Mouse (Mus musculus): Measurements from ENCODE around the gene Xylb. TPM values are rescaled to one million over a fixed set of nuclear protein-coding genes. Genes with fewer than 3 reads are reported as not detected.
"Not testable (repeated sequence)": the region's sequence is repeated elsewhere in the genome, so short reads cannot be mapped to it uniquely, and the experiment has no call there.

Xylb gene
- total RNA-seq, 2 experiments from 2014 or later = 4.4 to 4.8 TPM

DNA sequence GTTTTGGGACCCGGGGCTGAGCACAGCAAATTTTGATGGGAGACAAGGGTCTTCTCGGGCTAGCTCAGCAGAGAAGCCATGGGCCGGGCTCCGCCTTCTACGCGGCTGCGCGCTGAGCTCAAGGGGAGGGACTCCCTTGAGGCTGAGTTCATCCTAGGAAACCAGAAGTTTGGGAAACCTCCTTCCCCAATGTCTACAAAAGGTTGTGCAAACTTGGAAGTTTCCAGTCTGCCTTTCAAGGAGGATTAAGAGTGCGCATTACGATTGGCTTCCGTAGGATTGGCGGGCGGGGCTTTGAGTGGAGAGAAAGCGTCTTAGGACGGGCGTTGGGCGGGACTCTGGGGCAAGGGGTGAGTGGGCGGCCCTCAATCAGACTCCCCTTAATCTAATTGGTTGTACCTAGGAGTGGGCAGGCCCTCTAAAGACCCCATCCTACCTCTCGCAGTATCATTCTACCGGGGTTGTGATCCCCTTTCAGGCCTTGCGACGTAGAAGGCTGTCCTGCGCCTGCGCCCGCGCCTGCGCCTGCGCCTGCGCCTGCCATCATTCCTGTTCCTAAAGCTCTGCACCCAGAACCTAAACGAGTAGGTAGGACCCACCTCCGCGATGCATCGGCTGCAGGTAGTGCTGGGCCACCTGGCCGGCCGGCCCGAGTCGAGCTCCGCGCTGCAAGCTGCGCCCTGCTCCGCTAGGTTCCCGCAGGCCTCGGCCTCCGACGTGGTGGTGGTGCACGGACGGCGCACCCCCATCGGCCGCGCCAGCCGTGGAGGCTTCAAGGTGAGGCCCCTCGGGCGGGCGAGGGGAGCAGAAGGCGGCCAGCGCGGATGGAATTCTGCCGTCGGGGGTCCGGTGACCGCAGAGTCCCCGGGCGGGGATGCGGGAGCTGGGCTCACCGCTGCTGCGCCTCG lies 16.0 kb upstream of the Xylb start, which contains the start of gene Myd88:
Gene Myd88 (minus strand): TSS at position 503 of the 908 bp plus-strand sequence.
- DNase-seq (ENCODE audit: low spot score in 2 of 2) = peak; percentile 89 to 91

DNA sequence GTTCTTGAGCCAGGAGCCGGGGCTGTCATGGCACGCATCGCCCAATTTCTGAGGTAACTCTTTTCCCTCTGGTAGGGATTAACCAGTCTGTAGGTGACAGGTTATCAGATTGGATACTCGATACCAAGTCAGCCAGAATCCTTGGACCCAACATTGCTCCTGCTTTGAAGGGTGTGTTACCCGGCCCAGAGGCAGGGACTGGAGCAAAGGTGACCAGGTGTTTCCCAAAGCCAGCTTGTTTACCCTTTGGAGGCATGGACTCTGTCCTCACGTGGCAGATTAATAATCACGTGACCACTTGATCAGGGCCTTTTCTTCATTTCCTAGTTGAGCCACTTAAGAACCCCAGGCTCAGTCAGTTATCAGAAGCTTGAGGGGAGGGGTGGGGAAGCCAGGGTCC lies 14.5 kb upstream of the Xylb start:
- no peak for DNase-seq (ENCODE audit: low spot score in 2 of 2)

DNA sequence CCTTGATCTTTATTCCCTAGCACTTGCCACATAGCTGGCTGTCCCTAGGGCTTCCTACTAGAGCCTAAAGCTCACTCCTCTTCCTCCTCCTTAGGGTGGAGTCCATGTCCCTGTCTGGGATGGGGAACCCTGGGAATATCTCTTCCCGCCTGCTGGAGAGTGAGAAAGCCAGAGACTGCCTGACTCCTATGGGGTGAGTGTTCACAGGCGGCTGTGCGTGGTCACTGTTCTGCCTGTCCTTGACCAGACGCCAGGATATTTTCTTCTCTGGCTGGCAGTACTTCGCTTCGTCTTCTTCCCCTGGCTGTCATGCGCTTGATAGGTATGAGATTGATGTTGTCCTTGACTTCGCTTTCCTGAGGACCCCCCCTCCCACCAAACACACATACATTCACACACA lies 10.8 kb upstream of the Xylb start:
- no peak for DNase-seq (ENCODE audit: low spot score in 2 of 2)

DNA sequence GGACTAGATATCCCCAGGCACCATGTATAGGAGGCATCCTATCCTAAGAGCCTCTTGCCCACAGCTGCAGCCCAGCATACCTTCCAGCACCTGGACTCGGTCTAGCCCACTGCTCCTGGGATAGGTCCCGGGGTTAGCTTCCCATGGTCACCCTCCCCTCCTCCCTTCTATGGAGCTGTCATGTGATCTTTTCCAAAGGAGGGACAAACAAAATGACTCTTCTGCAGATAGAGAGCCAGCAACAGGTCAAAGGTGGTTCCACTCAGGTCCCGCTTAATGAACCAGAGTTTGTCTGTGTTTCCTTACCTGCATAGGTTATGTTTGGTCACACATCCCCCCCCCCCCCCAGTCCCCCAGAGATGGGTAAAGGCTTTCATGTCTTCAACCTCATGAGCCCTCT lies 6.7 kb upstream of the Xylb start:
- DNase-seq (ENCODE audit: low spot score in 2 of 2) = no peak

DNA sequence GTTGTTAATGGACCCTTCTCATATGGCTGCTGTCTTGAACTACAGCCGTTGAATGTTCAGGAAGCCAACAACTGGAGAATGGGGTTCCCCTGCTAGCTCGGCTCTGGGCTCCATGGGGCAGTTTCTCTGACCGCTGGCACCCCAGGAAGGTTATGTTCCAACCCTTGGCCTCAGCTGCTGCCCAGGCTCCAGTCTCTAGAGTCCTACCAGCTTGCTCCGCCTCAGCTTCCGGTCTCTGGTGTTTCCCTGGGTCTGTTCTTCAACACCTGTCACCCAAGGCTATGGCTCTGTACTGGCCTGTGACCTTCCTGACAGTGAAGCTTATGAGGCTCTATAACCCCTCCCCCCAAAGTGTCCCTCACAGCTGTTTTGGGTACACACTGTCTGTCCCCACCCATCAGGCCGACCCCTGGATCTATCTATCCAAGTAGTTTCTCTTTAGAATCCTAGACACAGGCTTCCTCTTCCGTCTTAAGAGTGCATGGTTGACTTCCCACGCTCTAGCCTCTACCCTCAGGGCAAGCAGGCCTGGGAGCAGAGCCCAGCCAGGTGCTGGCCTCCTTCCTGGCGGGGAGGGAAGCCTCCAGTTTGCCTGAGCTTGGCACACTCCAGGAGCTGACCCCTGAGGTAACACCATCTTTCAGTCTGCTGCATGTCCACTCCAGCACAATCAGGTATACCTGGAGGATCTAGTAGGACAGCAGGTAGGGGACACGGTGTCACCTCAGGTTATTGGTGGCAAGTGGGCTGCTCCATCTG lies 6.1 kb upstream of the Xylb start:
- no peak for DNase-seq (ENCODE audit: low spot score in 2 of 2)

DNA sequence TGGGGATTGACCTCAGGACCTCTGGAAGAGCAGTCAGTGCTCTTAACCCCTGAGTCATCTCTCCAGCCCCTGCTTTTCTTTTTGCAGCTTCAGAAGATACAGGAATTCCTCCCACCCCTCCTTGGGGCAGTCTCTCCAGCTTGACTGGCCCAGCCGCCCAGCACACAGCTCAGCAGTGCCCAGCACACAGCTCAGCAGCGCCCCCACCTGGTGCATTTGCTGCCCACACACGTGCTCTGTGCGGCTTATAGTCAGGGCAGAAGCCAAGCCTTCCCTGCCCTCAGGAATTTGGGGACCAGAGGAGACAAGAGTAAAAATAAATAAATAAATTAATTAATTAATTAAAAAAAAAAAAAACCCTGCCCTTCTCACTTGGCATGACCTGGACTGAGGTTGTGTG lies 5.1 kb upstream of the Xylb start:
- peak; percentile 79 to 81 for DNase-seq (ENCODE audit: low spot score in 2 of 2)

DNA sequence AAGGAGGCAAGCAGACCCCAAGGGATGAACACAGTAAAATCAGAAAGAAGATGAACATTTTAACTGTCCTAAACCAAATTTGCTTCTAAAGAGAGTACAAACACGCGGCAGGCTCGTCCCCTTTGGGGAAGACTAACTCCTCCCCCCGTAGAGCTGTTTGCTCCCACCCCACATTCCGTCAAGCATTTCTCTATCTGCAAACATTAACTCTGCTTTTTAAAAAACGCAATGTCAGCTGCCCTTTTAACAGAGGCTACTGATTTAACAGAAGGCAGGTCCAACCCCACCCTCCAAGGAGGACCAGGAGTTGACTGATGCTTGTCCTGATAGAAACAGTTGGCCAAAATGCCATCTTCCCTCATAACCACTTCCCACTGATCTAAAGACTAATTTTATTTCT lies 3.3 kb upstream of the Xylb start:
- DNase-seq (ENCODE audit: low spot score in 2 of 2) = no peak

DNA sequence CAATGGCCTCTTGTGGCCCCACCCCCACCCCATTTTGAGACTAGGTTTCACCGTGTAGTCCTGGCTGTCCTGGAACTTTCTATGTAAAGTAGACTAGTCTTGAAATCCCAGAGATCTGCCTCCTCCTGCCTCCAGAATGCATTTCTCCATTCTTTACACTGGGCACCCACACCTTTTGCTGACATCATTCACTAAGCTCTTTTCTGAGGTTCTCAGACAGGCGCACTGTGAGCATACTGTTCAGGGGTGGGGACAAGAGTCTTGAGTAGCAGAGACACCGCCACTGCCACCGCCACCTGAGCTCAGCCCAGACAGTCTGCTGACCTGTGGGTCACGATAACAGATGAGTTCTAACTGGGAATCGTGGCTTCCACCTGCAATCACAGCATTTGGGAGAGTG lies 1.2 kb upstream of the Xylb start:
- DNase-seq (ENCODE audit: low spot score in 2 of 2) = no peak

DNA sequence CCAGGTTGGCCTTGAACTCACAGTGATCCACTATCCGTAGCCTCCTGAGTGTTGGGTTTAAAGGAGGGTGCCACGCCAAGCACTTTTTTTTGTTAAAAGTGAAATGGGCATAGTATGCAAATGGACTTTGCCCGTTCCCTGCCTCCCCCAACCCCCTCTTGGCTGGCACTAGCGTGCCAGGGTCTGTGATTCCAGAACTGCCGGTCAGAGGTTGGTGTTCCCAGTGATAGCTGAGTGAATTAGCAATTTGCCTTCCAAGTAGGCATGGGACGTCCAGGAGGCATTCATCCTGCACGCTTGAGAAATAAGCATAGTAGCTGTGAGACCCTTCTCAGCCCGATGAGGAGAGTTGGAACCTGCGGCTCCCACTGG lies 863 bp downstream of the Xylb start:
- no peak for DNase-seq (ENCODE audit: low spot score in 2 of 2)

DNA sequence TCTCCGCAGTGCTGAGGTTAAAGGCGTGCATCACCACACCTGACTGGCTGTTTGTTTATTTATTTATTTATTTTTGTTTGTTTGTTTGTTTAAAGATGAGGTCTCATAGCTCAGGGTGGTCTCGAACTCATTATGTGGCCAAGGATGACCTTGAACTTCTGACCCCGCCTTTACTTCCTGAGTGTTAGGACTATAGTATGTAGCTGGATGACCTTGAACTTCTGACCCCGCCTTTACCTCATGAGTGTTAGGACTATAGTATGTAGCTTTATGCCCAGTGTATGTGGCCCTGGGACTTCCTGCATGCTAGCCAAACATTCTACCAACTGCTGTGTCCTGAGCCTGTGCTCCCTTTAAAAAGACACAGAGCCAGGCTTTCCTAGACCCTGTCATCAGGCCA lies 4.2 kb downstream of the Xylb start:
- no peak for DNase-seq (ENCODE audit: low spot score in 2 of 2)

DNA sequence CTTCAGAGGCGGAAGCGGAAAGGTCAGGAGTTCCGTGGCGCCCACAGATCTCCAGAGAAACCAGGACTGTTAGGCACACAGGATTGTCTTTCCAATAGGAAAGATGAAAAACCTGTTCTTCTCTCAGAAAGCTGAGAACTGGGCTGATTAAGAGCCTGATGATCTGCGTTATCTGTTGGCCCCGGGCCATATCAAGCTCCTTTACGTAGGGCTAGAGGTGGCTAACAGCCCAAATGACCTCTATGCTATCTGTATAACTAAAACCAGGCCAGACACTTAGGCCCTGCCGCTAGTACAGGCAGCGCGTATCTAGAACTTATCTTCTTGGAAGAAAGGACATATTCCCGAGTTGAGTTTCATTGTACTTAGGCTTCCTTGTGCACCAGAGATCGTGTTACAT lies 6.0 kb downstream of the Xylb start:
- DNase-seq (ENCODE audit: low spot score in 2 of 2) = no peak

DNA sequence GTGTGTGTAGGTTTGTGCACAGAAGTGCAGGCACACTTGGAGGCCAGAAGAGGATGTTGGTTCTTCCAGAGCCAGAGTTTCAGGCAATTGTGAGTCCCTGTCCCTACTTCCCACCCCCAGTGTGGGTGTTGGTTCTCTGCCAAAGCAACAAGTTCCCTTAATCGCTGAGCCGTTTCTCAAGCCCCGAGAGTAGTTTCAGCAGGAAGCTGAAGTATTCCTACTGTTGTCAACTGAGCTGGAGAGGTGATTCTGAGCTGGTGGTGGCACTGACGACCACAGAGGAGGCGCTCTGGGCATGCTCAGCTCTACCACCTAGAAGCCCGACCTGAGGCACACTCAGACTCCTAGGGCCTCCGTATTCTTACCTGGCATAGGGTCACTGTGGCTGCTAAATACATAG lies 8.1 kb downstream of the Xylb start, which contains the start of gene Slc22a14:
Gene Slc22a14 (minus strand): TSS at position 270 of the 400 bp plus-strand sequence.
- no peak for DNase-seq (ENCODE audit: low spot score in 2 of 2)

DNA sequence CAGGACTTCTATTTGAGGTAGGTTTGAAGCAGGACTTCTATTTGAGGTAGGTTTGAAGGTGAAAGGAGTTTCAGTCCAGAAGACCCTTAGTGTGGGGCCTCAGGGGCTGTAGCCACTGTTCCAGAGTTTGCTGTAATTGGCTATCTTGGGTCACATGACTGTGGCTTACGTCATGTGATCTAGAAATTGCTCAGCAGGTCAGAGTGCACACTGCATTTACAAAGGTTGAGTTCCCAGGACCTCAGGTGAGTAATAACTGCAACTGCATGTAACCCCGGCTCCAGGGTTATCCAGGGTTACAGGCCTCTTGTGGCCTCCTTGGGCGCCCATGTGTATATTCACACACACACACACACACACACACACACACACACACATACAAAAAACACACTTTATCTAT lies 11.2 kb downstream of the Xylb start:
- DNase-seq (ENCODE audit: low spot score in 2 of 2) = no peak

DNA sequence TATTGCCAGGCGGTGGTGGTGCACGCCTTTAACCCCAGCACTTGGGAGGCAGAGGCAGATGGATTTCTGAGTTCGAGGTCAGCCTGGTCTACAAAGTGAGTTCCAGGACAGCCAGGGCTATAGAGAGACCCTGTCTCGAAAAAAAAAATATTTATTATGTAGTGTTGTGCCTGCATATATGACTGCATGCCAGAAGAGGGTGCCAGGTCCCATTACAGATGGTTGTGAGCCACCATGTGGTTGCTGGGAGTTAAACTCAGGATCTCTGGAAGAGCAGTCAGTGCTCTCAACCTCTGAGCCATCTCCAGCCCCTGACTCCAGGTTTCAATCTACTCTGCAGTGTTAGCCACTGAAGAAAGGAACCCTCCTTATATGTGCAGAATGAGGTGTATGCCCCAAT lies 13.6 kb downstream of the Xylb start:
- not testable (repeated sequence) for DNase-seq (ENCODE audit: low spot score in 2 of 2)

DNA sequence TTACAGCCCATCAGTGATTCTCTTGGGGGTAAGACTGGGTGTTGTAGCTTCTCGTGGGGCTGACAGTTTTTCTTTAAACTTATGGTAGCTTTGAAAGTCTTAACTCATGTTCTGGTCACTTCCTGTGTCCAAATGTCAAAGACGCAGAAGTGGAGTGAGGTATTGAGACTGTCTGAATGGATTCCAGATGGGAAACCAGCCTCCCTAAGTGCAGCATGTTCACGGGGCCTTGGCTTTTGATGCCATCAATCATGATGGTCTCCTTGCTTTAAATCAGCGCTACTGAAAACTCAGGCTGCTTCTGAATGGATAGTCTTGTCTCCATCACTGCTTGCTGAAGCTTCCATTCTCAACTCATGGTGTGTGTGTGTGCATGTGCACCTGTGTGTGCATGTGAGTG lies 14.1 kb downstream of the Xylb start:
- no peak for DNase-seq (ENCODE audit: low spot score in 2 of 2)

DNA sequence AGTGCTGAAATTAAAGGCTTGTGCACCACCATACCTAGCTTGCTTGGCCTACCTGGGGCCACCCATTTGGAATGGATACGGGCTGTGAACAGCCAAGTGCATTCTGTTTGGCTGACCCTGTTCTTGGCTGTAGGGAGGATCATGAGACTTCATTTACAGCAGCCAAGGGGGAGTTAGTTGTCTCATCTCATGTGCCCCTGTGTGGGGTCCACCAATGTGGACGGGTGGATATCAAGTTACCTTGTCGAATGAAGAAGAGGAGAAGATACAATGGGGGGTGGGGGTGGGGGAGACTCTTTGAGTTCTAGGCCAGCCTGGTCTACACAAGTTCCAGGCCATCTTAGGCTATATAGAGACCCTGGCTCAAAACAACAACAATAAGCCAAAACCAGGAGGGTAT lies 17.8 kb downstream of the Xylb start:
- DNase-seq (ENCODE audit: low spot score in 2 of 2) = no peak

DNA sequence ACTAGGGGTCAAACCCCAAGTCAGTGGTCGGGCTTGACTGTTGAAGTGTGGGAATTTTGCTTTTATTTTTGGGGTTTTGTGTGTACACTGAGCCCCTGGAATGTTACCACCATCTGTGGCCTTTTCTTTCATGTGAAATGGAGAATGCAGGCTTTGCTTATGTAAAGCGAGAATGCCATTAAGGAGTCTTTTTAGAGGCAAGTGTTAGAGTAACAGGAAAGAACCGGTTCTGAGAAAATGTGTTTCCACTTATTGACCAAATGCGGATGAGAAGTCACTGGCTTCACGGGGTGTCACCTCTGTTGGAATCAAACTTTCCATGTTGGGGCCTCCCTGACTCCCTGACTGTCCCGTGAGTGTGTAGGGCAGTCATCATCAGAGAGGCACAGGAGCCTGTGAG lies 18.4 kb downstream of the Xylb start:
- no peak for DNase-seq (ENCODE audit: low spot score in 2 of 2)

DNA sequence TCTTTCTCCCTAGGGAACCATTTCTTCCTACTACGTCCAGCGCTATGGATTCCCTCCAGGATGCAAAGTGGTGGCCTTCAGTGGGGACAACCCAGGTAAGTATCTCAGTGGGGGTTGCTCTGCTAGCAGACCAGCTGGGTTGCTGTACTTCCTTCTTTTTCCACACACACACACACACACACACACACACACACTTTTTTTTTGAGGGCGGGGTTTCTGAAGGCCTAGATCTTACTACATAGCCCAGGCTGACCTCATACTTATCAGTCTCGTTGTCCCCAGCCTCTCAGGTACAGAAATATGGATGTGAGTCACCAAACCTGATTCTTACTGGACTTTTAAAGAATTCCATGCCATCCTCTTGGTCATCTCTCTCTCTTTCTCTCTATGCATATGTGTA lies 21.1 kb downstream of the Xylb start:
- DNase-seq (ENCODE audit: low spot score in 2 of 2) = no peak

DNA sequence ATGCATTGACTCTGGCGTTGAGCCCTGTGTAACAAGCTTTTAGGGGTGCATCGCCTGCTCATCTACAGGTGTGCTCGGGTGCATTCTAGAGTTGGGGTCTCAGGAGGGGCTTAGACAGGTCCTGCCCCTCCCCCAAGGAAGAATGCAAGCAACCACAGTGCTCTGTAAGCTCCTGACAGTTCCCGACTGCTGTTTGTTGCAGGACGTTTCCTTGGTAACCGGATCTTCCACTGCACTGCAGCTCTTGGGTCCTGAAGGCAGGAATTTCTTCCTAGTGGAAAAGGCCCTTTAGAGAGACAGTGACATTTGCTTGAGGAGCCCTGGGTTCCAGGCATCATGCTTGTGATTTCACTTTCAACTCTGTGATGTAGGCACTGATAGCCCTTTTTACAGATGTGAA lies 25.4 kb downstream of the Xylb start:
- peak; percentile 20 to 22 for DNase-seq (ENCODE audit: low spot score in 2 of 2)

DNA sequence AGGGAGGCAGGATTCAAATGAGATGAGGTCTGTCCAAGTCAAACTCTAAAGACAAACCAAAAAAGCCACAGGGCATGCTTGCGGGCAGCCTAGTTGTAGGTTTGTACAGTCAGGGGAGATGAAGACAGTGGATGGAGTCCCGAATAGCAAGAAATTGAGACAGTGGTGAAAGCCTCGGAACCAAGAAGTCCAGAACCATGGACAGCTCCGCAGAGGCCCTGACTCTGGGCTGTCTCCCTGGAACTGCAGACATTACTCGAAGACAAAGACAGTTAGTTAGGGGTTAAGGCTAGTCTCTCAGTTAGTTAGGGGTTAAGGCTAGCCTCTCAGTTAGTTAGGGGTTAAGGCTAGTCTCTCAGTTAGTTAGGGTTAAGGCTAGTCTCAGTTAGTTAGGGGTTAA lies 31.8 kb downstream of the Xylb start:
- DNase-seq (ENCODE audit: low spot score in 2 of 2) = no peak

DNA sequence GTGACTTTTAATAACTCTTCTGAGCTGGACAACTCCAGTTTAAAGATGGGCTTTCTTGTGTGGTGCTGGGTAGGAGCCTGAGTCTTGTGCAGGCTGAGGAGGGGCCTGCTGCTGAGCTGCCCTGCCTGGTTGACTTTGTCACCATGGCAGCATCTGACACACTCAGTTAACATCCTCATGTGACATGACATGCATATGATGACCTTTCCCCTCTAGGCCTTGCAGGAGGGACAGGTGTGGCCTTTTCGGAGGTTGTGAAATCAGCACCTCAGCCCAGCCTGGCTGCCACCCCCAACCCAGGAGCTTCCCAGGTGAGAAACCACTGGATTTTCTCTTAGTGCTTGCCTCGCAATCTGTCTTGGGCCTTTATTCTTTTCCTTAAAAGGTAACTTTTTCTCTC lies 33.0 kb downstream of the Xylb start:
- no peak for DNase-seq (ENCODE audit: low spot score in 2 of 2)

DNA sequence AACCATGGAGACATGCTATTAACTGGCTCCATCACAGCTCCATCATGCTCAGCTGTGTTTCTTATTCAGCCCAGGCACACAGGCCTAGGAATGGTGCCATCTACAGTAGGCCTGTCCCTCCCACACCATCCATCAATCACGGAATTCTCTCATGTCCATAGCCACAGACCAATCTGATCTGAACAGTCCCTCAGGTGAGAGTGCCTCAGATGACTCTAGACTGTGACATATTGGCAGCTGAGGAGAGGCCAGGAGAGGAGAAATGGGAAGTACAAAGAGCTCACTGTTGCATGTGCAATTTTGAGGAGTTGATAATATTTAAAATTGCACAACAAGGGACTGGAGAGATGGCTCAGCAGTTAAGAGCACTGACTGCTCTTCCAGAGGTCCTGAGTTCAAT lies 37.6 kb downstream of the Xylb start:
- no peak for DNase-seq (ENCODE audit: low spot score in 2 of 2)

DNA sequence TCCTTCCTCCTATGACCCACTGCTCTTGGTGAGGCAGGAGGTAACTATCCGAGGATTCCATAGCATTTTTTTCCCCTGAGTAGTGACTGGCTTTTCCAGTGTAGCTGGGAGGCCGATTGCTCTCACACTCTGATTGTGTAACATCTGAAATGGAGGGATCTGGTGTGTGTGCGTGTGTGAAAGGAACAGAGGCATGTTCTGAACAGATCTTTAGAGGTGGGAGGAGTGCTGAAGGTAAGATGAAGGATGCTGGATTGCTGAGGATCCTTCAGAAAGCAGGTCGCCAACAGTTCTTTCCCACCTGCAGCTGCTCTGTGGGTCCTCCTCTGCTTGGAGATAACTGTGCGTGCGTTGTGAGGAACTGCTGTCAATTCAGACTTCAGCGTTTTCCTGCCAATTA lies 44.2 kb downstream of the Xylb start:
- DNase-seq (ENCODE audit: low spot score in 2 of 2) = peak in 1 of 2 experiments; percentile 23
